Mouse (Mus musculus): ENCODE data around the gene Srcap.

DNA sequence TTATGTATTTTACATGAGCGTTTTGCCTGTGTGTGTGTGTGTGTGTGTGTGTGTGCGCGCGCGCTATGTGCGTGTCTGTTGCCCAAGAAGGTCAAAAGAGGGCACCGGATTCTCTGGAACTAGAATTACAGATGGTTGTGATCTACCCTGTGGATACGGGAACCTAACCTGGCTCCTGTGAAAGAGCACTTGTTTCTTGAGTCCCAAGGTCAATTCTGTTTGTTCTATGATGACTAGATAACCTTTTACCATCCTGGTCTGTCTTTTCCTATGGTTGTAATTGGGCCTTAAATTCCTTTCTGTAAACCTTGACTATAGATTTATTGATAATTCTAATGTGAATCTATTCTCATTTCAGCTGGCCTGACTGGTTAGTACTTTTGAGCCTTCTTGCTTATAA lies 39.8 kb downstream of the Srcap start:
- TF ChIP-seq CTCF (IDR thresholded peaks at IDR 0.05; ENCODE audit: borderline replicate concordance, insufficient read depth, low read depth, low read length) (no peak), POLR2A (IDR thresholded peaks at IDR 0.05; ENCODE audit: borderline replicate concordance, insufficient read depth, low read length) (no peak)

All from cerebellum, adult 2 months (tissue).